Mouse (Mus musculus) spleen, adult 12 weeks (tissue): ENCODE results near the gene Klhdc4.

Source experiments
- DNase-seq: peaks from one replicate; pipeline ENCODE4 v3.0.0; 2022; ENCODE audit warnings: low spot score

The Klhdc4 gene

DNA sequence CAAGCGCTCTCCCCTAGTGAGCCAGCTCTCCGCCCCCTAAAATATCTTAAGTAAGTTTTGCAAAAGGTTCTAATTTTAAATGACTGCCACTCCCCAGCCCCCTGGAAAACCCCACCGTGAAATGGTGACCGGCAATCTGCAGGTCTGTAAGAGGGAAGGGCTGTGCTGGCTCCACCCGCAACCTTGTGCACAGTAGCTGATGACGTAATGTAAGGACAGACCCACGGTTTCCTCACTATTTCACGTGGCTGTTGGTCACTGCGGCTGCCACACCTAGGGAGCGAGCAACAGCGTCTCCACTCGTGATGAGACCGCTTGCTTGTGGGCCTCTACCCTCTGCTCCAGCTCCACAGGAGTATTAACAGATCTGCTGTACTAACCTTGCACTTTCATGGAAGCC is 23.2 kb downstream of the Klhdc4 start:
- DNase-seq, result no peak

DNA sequence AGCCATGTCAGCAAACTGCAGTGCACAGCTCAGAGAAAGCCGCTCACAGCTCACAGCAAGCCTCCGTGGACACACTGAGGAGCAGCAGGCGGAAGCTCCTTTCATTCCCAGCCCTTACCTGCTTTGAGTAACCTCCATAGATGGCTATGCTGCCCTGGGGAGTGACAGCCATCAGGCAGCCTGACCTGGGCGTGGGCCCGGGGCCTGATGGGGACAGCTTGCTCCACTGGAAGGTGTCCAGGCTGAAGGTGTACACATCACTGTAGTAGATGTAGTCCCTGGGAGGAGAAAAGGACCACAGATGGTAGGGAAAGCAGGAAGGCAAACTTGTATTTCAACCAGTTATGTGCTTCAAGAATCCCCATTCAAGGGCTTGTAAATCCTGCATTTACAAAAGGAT is 24.5 kb downstream of the Klhdc4 start:
- DNase-seq, result no peak

- DNase-seq, result no peak
Observed at GRCm38 (mm10) chr8:121798401-121798800, 31.0 kb downstream of the Klhdc4 start.

- DNase-seq, result no peak
Observed at GRCm38 (mm10) chr8:121796406-121796805, 33.0 kb downstream of the Klhdc4 start.

GRCm38 (mm10) chr8:121795461-121795860 is 33.9 kb downstream of the Klhdc4 start:
- DNase-seq, result no peak

GRCm38 (mm10) chr8:121794151-121794550 is 35.2 kb downstream of the Klhdc4 start:
- no peak for DNase-seq

GRCm38 (mm10) chr8:121792627-121793026 is 36.7 kb downstream of the Klhdc4 start:
- no peak for DNase-seq

DNA sequence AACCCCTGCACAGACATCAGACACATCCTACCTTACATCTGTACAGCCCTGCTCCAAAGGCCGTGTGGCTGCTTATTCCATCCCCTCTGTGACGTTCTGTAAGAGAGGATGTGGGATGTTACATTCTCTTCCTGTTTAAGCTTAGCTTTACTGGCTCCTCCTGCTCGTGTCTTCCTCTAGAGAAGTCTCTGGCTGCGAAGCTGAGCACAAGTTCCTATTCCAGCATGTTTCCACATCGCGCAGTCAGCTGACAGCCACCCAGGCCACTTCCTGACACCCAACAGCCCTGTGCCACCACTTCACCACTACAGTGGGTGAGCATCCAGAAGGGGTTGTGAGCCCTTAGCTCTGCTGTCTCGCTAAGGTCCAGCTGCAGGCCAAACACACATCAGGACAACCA is 37.2 kb downstream of the Klhdc4 start:
- DNase-seq, result no peak

DNA sequence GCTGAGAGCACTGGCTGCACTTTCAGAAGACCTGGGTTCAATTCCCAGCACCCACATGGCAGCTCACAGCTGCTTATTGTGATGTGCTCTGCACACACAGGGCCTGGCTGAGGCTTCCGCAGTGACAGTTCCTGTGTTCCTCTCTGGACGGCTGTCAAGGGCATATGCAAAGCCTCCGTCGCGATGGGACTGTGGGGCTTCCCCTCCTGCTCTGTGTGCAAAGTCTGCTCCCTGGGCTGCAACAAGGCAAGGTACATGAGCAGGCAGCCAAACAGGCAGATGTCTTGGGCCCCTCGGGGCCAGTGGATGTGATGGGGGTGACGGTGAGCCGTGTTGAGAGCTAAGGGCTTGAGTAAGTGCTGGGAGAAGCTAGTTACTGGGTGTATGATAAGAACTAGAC is 40.6 kb downstream of the Klhdc4 start:
- no peak for DNase-seq

DNA sequence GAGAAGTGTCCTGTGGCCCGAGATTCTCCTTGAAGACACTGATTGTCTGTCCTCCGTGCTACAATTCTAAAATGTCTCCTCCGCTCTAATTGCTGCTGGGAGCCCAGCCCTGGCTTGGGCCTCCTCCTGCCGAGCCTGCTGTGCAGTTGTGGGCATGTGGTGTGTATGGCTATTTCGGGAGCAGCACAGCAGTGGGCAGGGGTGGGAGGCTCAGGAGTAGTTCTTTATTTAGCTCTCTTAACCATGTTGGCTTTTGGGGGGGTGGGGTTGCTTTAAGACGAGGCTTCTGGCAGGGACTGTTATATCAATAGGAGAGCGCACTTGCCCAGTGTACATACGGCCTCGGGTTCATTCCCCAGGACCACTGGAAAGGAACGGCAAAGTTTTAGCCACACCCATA is 42.8 kb downstream of the Klhdc4 start:
- no peak for DNase-seq

GRCm38 (mm10) chr8:121782493-121782892 is 46.9 kb downstream of the Klhdc4 start:
- no peak for DNase-seq

- DNase-seq, result no peak
Observed at GRCm38 (mm10) chr8:121773876-121774275, 55.5 kb downstream of the Klhdc4 start.

- no peak for DNase-seq
Observed at GRCm38 (mm10) chr8:121770845-121771752, 58.3 kb downstream of the Klhdc4 start.

GRCm38 (mm10) chr8:121769621-121770020 is 59.7 kb downstream of the Klhdc4 start:
- no peak for DNase-seq

- DNase-seq, result no peak
Observed at GRCm38 (mm10) chr8:121769095-121769494, 60.3 kb downstream of the Klhdc4 start.

- no peak for DNase-seq
Observed at GRCm38 (mm10) chr8:121765594-121766138, 63.7 kb downstream of the Klhdc4 start.

DNA sequence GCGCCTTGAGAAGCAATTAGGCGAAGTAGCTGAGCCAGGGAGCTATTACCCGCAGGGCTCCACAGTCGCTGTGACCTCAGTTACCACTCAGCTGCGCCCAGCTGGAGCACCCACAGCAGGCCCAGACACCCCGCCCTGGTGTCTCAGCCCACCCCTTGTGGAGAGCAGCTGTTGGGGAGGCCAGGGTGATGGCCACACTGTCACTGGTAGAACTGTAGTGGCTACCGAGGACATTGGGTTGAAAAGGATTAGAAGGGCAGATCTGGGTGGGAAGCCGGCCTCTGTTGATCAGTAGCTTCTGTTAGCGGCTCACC is 65.7 kb downstream of the Klhdc4 start:
- DNase-seq, result no peak

DNA sequence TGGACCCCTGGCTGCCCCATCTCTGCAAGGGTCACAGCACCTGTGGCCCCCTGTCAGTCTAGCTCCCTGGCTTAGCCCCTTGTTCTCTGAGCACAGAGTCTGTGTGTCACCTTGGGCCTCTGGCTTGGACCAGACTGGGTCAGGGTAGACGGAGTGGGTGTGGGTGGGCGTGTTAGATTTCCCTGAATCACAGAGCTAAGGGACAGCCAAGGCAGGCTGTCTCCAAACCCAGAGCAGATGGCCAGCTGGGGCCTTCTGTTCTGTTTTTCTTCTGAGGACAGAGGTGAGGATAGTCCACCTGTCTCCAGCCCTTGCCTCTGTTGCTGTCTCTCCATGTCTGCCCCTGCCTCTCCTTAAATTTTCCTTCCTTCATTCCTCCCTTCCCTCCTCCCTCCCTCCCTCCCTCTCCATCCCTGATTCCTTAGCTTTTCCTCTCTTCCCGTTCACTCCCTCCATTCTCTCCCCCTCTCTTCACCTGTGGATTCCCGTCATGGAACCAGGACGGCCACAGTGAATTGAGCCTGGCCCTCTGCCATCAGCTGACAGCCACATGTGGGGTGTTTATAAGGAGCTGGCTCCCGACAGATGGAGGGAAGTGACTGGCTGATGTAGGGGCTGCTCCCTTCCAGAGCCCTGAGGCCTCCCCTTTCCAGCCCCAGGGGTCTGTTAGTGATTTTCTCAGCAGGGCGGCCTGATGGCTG is 66.2 kb downstream of the Klhdc4 start:
- no peak for DNase-seq

DNA sequence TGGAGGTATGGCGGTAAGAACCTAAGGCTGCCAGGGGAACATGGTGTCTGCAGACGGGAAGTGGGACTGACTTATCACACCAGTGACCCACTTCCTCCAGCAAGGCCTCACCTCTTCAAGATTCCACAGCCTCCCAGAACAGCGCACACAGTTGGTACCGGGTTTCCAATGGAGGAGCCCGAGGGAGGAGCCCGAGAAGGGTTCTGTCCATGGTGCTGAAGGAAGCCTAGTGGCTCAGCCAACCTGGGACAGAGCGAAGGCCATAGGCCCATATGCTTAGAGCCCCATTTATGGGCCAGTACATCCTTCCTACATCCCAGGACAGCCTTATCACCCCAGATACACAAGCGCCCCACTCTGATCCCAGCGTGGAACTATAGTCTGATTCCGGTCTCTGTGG is 67.9 kb downstream of the Klhdc4 start:
- no peak for DNase-seq

GRCm38 (mm10) chr8:121760484-121760883 is 68.9 kb downstream of the Klhdc4 start:
- no peak for DNase-seq

GRCm38 (mm10) chr8:121758470-121758869 is 70.9 kb downstream of the Klhdc4 start:
- DNase-seq, result no peak

GRCm38 (mm10) chr8:121751407-121751806 is 78.0 kb downstream of the Klhdc4 start:
- DNase-seq, result peak; percentile 58

- no peak for DNase-seq
Observed at GRCm38 (mm10) chr8:121750512-121750911, 78.9 kb downstream of the Klhdc4 start.
